Mouse (Mus musculus) bone marrow, adult 2 months (tissue): ENCODE results near the gene Hipk4.

Experiments
- CTCF ChIP-seq: fragments of 200-500 bp; IDR thresholded peaks from 2 replicates; pipeline ENCODE4 v1.5.1; 2011; ENCODE audit warnings: low read length, control low read depth; ENCODE audit not compliant: control insufficient read depth, insufficient read depth
- POLR2A ChIP-seq: fragments of 200-500 bp; IDR thresholded peaks from 2 replicates; pipeline ENCODE4 v1.6.1; 2011; ENCODE audit warnings: low read depth, mild to moderate bottlenecking, control low read depth, low read length, borderline replicate concordance; ENCODE audit not compliant: control insufficient read depth

DNA sequence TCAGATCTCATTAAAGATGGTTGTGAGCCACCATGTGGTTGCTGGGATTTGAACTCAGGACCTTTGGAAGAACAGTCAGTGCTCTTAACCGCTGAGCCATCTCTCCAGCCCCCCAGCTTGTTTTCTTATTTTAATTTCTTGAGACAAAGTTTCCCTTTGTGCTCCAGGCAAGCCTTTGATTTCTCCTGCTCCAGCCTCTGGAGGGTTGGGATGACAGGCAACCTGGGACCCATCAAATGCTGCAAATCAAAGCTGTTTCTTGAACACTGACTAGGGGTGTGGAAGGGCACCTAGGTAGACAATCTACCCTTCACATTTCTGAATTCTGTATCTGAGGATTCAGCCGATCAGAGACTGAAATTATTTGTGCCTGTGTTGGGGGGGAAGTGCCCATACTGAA lies 12.3 kb upstream of the Hipk4 start:
- TF ChIP-seq CTCF (no peak), POLR2A (no peak)
